Mouse (Mus musculus) left cerebral cortex, postnatal 14 days (tissue): ENCODE data around the gene Hcn3. TPM values are rescaled to one million over a fixed set of nuclear protein-coding genes. Genes with fewer than 3 reads are reported as not detected.
A peak's percentile ranks its signal among the peaks of the same experiment; 100 is the strongest.
"Not testable (repeated sequence)": the region's sequence is repeated elsewhere in the genome, so short reads cannot be mapped to it uniquely, and the experiment has no call there.

Source experiments
- DNase-seq, 2 experiments: peaks; one replicate each; pipeline ENCODE4 v3.0.0; 2021 to 2022; ENCODE audit warnings: low spot score in 2 of 2, mixed read lengths in 1 of 2
- intact Hi-C: fragments of 180-260 bp; cut with DNase I; formaldehyde crosslinking; loops from one replicate; pipeline ENCODE4 v1.15.1; 2025
- total RNA-seq, 2 experiments: library from RNA; stranded (reverse); gene quantifications; 2 replicates each; pipeline ENCODE4 v1.2.3; 2021

The Hcn3 gene
- total RNA-seq, 2 experiments from 2014 or later = 20.4 to 25.1 TPM

DNA sequence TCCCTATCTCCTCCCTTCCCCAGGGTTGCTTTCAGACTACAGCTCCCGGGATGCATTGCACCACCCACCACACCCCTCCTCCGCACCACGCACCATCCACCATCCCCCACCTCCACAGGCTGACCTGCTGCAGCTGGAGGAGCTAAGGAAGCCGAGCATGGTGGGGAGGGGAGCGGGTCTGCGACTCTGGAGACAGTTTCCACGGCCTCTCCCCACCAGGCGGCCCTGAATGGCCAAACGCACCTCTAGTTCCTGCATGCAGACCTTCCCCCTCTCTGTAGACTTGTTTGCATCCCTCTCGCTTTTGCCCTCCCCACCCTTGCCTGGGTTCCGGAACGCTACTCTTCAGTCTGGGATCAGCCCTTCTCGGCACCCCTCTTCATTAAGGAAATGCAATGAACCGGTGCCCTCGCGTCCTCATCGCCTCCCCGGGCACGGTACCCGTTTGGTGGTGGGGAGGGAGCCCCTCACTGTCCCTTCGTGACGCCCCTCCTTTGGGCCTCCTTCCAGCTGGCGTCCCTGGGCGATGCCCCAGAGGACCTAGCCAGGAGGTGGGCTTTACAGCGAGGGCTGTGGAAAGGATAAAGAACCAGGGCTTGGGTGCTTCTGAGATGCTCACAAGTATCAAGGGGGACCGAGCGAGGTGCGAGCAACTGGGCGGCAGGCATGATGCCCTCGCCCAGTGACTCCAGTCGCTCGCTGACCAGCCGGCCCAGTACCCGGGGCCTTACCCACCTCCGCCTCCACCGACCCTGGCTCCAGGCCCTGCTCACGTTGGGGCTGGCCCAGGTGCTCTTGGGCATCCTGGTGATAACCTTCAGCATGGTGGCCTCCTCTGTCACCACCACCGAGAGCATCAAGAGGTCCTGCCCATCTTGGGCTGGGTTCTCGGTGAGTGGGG, 23.3 kb upstream of the Hcn3 start, which contains the start of gene Fam189b:
Gene Fam189b (plus strand): TSS at position 86 of the 901 bp plus-strand sequence.
- intact Hi-C loops = no loop called here
- DNase-seq = peak; percentile 89 to 93

DNA sequence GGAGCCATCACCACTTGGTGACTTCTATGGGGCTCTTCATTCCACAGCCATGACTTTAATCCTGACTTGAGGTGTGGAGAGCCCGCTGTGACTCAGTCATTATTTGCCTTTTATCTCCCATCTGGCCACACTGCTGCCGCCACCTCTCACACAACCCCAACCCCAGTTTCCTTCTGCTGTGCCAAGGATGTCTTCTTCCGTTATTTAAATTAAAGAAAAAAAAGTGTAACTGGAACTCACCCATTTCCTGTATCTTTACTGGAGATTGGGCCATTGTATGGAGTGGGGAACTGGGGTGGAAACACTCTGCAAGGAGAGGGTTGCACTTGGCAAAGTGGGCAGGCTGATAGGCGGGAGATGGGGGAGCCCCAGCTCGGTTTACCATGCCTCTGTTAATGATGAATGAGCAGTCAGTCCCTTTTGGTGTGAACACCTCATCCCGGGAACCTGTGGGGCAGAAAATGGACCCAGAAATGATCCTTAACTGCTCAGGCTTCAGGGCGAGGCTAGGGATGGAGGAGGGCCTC, 22.6 kb upstream of the Hcn3 start:
- no peak for DNase-seq
- intact Hi-C loops = no loop called here

DNA sequence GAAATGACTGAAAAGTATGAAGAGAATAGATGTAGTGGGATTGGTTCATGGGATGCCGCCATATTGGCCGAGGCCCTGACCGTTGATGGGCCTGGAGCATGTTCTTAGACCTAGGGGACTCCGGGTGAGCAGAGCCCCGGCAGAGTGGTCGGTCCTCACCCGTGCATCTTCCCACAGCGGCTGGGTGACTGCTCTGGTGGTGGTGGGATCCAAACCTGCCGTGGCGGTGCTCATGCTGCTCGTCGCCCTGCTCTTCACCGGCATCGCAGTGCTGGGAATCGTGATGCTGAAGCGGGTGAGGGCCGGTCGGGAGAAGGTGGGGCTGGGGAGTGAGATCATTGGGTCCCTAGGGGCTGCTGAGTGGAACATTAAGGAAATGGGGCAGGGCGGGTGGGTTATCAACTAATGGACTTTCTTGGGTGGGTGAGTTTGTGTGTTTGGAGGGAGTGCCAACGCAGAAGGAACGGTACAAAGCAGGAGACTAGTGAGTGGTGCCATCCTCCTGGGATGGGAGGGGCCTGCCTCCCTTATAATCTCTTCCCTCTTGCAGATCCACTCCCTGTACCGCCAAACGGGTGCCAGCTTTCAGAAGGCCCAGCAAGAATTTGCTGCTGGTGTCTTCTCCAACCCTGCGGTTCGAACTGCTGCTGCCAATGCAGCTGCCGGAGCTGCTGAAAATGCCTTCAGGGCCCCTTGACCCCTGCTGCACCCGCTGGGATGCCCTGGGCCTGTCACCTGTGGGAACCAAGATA, 21.9 kb upstream of the Hcn3 start:
- no peak for DNase-seq
- intact Hi-C loops = no loop called here

DNA sequence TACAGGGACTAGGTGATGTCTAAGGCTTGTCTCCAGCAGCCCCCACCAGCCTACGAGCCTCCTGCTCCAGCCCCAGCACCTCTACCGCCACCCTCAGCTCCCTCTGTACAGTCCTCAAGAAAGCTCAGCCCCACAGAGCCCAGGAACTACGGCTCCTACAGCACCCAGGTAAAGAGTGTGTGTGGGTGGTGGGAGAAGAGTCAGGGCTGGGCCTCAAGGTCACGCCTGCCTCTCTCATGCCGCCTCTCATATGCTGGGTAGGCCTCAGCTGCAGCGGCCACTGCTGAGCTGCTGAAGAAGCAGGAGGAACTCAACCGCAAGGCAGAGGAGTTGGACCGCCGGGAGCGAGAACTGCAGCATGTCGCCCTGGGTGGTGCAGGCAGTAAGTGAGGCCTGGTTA, 19.1 kb upstream of the Hcn3 start:
- intact Hi-C loops = no loop called here
- DNase-seq = no peak

DNA sequence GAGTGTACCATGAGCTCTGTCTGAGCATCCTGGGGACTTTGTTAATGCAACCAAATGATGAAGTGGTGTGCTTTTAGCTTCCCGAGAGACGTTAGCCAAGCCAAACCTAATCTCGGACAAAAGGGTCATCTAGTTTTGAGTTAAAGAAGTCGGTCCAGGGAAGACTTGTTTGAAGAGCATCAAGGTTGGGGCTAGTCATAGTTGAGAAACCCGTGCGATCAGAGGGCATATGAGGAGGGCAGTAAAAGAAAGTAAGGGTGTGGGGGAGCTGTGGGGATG, 18.1 kb upstream of the Hcn3 start:
- intact Hi-C loops = no loop called here

DNA sequence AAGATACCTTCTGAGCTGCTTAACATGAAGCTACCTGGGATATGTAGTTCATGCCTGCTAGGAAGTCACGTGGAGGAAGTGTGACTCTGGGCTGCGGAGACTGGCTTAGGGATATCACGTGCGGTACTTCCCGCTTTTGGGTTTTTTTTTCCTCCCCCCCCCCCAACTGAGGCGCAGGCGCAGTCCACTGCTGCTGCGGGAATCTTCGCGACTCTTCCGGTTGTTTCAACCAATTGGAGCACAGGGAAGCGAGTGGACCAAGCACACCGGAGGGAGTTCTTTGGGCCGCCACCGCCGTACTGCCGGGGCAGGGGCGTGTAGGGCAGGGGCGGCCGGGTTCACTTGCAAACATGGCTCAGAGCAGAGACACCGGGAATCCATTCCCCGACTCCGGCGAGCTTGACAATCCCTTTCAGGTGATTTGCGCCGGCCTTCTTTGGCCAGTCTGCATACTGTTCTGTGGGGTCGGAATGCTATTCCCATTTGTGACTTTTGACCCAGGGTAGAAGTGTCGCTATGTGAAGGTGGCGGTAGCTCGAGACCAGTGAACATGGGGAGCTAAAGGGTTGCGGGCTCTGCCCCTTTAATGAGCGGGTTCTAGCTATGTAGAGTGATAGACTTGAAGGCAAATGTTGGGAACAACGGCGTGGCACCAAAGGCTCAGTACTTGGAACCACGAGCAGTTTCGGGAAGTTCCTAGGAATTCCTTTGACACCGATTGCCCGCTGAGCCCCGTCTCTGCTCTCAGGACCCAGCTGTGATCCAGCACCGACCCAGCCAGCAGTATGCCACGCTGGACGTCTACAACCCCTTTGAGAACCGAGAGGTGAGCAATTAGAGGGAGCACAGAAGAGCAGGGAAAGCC, 17.5 kb upstream of the Hcn3 start, which contains the start of gene Scamp3:
Gene Scamp3 (plus strand): TSS at position 232 of the 865 bp plus-strand sequence.
- peak; percentile 92 to 96 for DNase-seq
- intact Hi-C loops = no loop called here

More for the DNA sequence above, 18.1 kb upstream of the Hcn3 start:
- DNase-seq = no peak

DNA sequence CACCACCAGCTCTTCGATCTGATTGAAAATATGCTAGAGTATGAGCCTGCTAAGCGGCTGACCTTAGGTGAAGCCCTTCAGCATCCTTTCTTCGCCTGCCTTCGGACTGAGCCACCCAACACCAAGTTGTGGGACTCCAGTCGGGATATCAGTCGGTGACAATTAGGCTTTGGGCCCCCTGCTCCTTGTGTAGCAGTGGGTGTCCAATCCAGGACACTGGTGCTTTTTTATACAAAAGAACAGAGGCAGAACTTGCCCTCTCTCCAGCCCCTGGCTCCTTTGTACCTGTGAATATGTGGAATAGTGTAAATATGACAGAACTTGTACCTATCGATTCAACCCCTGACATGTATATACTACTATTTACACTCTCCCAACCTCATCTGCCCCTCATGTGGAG, 16.4 kb upstream of the Hcn3 start:
- DNase-seq = no peak
- intact Hi-C loops = no loop called here

DNA sequence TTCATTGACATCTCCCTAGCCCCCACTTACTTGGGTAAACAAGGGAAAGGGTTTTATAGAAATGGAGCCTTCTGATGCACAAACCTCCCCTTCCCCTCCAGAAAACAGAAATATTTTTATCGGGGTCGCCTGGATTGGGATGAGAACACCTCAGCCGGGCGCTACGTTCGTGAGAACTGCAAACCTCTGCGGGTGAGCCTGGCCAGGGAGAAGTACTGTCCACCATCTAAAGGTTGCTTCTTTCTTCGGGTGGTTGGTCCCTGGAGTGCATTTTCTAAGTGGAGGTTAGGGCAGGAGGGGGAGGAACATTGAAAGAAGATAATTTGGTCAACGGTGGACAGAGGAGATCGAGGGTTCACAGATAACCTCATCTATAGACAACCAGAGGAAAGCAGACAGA, 15.5 kb upstream of the Hcn3 start:
- DNase-seq = no peak
- intact Hi-C loops = no loop called here

DNA sequence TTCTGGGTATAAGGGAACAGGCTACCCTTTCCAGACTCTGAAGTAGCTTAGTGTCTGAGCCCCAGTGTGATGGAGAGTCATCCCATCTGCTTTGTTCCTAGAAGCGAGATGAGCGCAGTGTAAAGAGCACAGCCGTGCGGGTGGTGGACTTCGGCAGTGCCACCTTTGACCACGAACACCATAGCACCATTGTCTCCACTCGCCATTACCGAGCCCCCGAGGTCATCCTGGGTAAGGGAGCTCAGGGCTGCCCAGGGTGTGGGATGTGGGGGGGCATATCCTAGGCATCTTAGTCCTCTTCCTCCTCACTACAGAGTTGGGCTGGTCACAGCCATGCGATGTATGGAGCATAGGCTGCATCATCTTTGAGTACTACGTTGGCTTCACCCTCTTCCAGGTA, 14.8 kb upstream of the Hcn3 start:
- intact Hi-C loops = no loop called here
- DNase-seq = no peak

DNA sequence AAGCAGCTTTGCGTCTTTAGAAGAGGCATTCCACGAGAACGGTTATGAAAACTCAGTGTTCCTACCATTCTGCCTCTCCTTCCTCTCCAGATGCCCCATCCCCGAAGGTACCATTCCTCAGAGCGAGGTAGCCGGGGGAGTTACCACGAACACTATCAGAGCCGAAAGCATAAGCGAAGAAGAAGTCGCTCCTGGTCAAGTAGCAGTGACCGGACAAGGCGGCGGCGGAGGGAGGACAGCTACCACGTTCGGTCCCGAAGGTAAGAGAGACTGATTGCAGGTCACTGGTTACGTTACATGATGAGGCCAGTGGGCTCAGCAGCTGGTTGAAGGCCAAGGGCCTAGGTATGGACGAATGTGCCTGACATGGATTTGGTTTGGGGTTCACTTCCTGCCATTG, 6.9 kb upstream of the Hcn3 start:
- DNase-seq = no peak
- intact Hi-C loops = no loop called here

DNA sequence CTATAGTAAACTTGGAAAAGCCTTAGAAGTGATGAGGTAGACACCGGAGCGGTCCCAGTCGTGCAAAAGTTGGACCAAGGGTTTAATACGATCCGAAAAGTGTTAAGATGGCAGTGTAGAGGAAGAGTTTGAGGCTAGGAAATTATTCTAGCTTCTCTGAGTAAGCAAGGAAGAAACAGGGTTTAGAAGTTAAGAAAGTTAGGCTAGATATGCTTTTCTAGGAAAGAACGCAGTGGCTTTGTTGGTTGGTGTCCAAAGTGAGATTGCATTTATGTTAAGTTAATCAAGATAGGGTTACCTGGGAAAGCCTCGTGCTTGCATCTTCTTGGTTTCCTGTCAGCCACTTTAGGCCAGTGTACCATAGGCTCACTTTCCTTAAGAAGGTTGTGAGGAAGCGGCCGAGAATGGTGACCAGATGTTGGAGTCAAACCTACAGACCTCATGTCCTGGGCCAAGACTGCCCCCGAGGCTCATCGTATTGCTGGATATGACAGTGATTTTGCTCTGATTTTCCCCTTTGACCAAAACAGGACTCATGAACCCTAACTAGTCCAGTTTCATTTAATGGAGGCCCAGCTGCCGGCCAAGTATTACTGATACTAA, 5.4 kb upstream of the Hcn3 start:
- intact Hi-C loops = no loop called here
- DNase-seq = no peak

DNA sequence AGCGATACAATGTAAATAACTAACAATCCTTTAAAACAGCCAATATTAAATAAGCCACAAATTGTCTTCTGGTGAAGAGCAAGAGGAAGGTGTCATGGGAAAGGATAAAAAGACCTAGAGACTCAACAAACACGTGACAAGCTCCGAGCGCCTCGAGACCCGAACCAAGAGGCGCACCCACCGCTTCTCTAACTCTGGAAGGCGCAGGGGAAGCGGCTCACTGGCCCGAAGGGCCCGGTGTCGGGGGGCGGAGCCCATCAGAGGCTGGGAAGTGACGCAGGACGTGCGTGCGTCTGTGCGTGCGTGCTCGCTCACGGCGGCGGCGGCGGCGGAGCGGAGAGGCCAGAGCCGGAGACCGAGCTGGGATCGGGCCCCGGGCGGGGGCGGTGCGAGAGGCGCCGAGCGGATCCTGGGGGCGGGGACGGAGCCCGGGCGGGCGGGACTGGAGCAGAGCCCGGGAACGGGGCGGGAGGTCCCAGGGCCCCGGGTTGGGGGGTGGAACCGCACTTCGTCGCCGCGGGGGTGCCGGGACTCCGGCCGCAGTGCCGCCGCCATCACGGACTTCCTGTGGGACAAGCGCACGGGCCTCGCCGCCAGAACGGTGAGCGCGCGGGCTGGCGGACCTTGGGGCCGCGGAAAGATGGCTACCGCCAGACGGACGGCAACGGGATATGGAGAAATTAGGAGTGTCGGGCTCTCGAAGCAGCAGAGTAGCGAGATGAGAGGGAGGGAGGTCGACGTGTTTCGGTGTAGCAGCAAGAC, 4.7 kb upstream of the Hcn3 start, which contains the start of gene Clk2:
Gene Clk2 (plus strand): TSS at position 290 of the 762 bp plus-strand sequence.
- intact Hi-C loops = loop anchor here (5.0 kb wide), 1 partner anchor 72 kb away; the partner anchor contains the start of gene Rusc1
- DNase-seq = peak; percentile 92 to 93

DNA sequence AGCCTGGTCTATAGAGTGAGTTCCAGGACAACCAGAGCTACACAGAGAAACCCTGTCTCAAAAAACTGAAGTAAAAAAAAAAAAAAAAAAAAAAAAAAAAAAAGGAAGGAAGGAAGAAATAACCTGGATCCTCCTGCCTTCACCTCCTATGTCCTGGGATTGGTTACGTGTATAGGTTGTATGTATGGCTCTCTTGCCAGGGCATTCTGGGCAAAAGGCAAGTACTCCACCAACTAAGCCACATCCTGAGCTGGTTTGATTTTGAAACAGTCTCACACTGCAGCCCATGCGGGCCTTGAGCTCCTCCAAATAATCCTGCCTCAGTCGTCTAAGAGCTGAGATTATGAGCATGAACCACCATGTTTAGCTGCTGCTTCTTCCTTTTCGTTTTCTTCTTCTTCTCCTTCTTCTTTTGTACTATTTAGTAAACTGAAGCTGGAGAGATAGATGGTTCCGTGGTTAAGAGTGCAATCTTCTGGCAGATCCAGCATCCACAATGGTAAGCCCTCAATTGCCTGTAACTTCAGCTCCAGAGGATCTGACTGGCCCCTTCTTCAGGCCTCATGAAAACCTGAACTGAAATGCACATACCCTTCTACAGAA, 3.7 kb upstream of the Hcn3 start:
- intact Hi-C loops = loop anchor here (5.0 kb wide), 1 partner anchor 71 kb away; the partner anchor contains the start of gene Rusc1
- no peak for DNase-seq

DNA sequence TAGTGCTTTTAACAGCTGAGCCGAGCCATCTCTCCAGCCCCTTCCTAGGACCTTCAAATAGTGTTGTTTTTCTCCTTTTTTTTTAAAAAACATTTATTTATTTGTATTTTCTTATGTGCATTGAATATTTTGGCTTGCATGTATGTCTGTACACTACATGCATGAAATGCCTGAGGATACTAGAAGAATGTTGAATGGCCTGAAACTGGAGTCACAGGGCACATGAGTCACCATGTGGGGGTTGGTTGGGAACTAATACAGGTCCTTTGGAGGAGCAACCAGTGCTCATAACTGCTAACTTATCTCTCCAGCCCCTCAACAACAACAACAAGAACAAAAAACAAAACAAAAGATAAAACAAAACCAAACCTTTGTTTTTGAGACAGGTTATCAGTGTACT, 3.1 kb upstream of the Hcn3 start:
- intact Hi-C loops = loop anchor here (5.0 kb wide), 1 partner anchor 71 kb away; the partner anchor contains the start of gene Rusc1
- DNase-seq = no peak

DNA sequence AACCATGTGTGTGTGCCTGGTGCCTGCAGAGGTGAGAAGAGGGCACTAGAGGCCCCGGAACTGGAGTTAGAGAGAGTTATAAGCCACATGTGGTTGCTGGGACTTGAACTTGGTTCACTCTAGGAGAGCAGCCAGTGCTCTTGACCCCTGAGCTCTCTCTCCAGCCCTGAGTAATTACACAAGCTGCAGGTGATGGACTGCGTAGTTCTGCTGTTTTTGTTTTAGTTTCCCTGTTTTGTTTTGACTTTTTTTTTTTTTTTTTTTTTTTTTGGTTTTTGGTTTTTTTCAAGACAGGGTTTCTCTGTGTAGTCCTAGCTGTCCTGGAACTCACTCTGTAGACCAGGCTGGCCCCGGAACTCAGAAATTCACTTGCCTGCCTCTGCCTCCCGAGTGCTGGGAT, 1.8 kb upstream of the Hcn3 start:
- no peak for DNase-seq
- intact Hi-C loops = loop anchor here (5.0 kb wide), 1 partner anchor 69 kb away; the partner anchor contains the start of gene Rusc1

DNA sequence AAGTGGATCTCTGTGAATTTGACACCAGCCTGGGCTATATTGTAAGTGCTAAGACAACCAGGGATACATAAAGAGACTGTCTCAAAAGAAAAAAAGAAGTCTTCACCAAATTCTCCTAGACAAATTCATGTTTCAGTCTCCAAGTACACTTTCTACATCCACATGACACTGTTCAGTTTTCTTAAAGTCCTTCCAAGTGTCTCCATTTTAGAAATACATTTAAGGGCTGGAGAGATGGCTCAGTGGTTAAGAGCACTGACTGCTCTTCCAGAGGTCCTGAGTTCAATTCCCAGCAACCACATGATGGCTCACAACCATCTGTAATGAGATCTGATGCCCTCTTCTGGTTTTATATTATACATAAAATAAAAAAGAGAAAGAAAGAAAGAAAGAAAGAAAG, 1.2 kb upstream of the Hcn3 start:
- intact Hi-C loops = loop anchor here (5.0 kb wide), 1 partner anchor 69 kb away; the partner anchor contains the start of gene Rusc1
- not testable (repeated sequence) for DNase-seq

DNA sequence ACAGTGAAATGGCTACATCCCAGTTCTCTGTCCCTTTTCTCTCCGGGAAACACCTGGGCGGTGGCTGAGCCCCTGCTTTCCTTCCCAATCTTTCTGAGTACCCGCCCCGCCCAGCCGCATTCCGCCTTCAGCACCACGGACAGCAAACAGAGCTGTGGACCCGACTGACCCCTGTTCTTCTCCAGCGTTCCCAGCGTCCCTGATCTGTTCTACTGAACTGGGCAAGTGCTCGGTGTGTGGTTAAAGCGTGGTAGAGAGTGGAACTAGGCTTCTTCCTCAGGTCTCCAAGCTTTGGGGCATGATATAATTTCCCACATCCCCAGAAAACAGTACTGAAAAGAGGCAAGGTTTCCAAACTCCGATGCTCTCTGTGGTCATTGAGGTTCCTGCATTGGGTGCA, 785 bp downstream of the Hcn3 start:
- DNase-seq = no peak
- intact Hi-C loops = loop anchor here (5.0 kb wide), 1 partner anchor 42 kb away; no protein-coding TSS in a partner anchor

DNA sequence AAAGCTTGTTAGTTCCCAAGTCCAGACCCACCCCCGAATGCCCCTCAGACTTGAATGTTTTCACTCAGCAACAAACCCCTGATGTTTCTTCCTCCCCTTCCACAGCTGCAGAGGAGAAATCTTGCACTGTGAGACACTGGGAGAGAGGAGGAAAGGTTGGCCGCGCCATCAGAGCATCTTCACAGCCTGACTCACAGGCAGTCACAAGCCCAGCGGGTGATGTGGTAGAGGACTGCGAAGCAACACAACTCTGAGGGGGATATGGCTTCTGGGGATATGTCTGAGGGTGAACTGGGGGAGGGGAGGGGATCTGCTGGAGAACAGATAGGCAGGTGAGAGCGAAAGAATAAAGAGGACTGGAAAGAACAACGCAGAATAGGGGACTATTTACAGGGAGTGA, 1.3 kb downstream of the Hcn3 start:
- no peak for DNase-seq
- intact Hi-C loops = loop anchor here (5.0 kb wide), 1 partner anchor 41 kb away; no protein-coding TSS in a partner anchor
